Mouse (Mus musculus) forebrain, embryonic 12.5 days (tissue): Measurements from ENCODE around the gene Herc3. TPM values are rescaled to one million over a fixed set of nuclear protein-coding genes. Genes with fewer than 3 reads are reported as not detected.

Experiments
- ATAC-seq: fragments of 200-750 bp; cut with Nextera tagmentation; 2 replicates; pipeline ENCODE4 v1.8.0; 2017; ENCODE audit warnings: moderate TSS enrichment; ENCODE audit not compliant: low FRiP score
- H3K27ac ChIP-seq: fragments of 300-500 bp; sonication (generic); 2 replicates; pipeline ENCODE4 v1.5.1; 2016; ENCODE audit warnings: mild to moderate bottlenecking
- H3K27me3 ChIP-seq: fragments of 300-500 bp; sonication (generic); 2 replicates; pipeline ENCODE4 v1.6.1; 2016; ENCODE audit warnings: mild to moderate bottlenecking
- H3K36me3 ChIP-seq: fragments of 300-500 bp; sonication (generic); replicated peaks from 2 replicates; pipeline ENCODE4 v1.6.1; 2016; ENCODE audit warnings: mild to moderate bottlenecking
- H3K4me1 ChIP-seq: fragments of 300-500 bp; sonication (generic); 2 replicates; pipeline ENCODE4 v1.6.1; 2016
- H3K4me2 ChIP-seq: fragments of 300-500 bp; sonication (generic); 2 replicates; pipeline ENCODE4 v1.6.1; 2016; ENCODE audit warnings: mild to moderate bottlenecking, moderate library complexity
- H3K4me3 ChIP-seq: fragments of 300-500 bp; sonication (generic); replicated peaks from 2 replicates; pipeline ENCODE4 v1.5.1; 2016; ENCODE audit warnings: mild to moderate bottlenecking
- H3K9ac ChIP-seq: fragments of 300-500 bp; sonication (generic); 2 replicates; pipeline ENCODE4 v1.6.1; 2016; ENCODE audit warnings: mild to moderate bottlenecking
- H3K9me3 ChIP-seq: fragments of 300-500 bp; sonication (generic); 2 replicates; pipeline ENCODE4 v1.6.1; 2016
- WGBS: fragments of 180-500 bp; shearing (Covaris S2); methylation state at CpG from one replicate; pipeline ENCODE4 v1.1.7; 2016; 5-methylcytosine and 5-hydroxymethylcytosine counted together
- polyA plus RNA-seq: library from polyadenylated mRNA; unstranded; fragments of >200 nt; fragmentation: Nextera tagmentation; extraction: Ambion mirVana; gene quantifications from 2 replicates; pipeline ENCODE4 v1.2.1, GENCODE M21; 2016

Herc3 gene
- polyA plus RNA-seq, 1 experiment from 2014 or later = 15.8 TPM

- Histone ChIP-seq H3K9ac (no peak overlapping the region), H3K9me3 (no peaks in the 10 kb centered on the region), H3K27ac (no peak overlapping the region), H3K27me3 (no peaks in the 10 kb centered on the region), H3K36me3 (no peaks in the 10 kb centered on the region), H3K4me1 (peaks cover 14% of the 10 kb centered on the region), H3K4me3 (no peak overlapping the region), H3K4me2 (no peak overlapping the region)
- 68% methylated on average over 2 of the region's 2 CpGs for WGBS
- ATAC-seq = no peak
These were observed 9.9 kb downstream of the Herc3 start for GRCm38 (mm10) chr6:58841208-58841607.

- Histone ChIP-seq H3K4me3 (no peak overlapping the region), H3K9ac (no peak overlapping the region), H3K27me3 (no peaks in the 10 kb centered on the region), H3K9me3 (no peaks in the 10 kb centered on the region), H3K4me1 (peaks cover 14% of the 10 kb centered on the region), H3K36me3 (no peaks in the 10 kb centered on the region), H3K4me2 (no peak overlapping the region), H3K27ac (no peak overlapping the region)
- 66% methylated on average over 2 of the region's 2 CpGs for WGBS
- no peak for ATAC-seq
These were observed 10.9 kb downstream of the Herc3 start for GRCm38 (mm10) chr6:58842186-58842585.

DNA sequence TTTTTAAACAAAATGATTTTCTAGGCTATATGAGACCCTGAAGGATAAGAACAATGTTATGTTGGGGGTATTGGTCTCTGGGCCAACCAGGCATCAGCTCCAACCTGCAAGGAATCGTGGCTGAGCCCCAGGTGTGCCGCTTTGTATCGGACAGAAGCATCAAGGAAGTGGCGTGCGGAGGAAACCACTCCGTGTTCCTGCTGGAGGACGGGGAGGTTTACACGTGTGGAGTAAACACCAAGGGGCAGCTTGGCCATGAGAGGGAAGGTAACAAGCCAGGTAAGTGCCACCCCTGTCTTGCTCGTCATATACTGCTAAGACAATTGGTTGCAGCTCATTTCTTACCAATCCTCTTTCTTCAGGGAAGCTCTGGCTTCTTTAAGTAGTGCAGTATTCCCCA lies 12.3 kb downstream of the Herc3 start:
- no peak overlapping the region for H3K9ac ChIP-seq
- peaks cover 4% of the 10 kb centered on the region; the same call in 1 of the 2 replicates for H3K4me1 ChIP-seq
- no peaks in the 10 kb centered on the region for H3K36me3 ChIP-seq
- 87% methylated on average over 9 of the region's 9 CpGs for WGBS
- no peak overlapping the region for H3K4me2 ChIP-seq
- no peak overlapping the region for H3K27ac ChIP-seq
- H3K9me3 ChIP-seq = no peaks in the 10 kb centered on the region
- ATAC-seq = no peak
- no peak overlapping the region for H3K4me3 ChIP-seq
- H3K27me3 ChIP-seq = no peaks in the 10 kb centered on the region

- Histone ChIP-seq H3K27ac (no peak overlapping the region), H3K9me3 (no peaks in the 10 kb centered on the region), H3K36me3 (no peaks in the 10 kb centered on the region), H3K4me2 (no peak overlapping the region), H3K9ac (no peak overlapping the region), H3K4me3 (no peak overlapping the region), H3K27me3 (no peaks in the 10 kb centered on the region), H3K4me1 (peaks cover 4% of the 10 kb centered on the region; the same call in 1 of the 2 replicates)
- ATAC-seq = no peak
- WGBS = 92% methylated on average over 8 of the region's 8 CpGs
These were observed 13.0 kb downstream of the Herc3 start for GRCm38 (mm10) chr6:58844188-58844822.

GRCm38 (mm10) chr6:58846850-58847692 lies 15.8 kb downstream of the Herc3 start:
- Histone ChIP-seq H3K4me2 (no peak overlapping the region), H3K9ac (no peak overlapping the region), H3K9me3 (no peaks in the 10 kb centered on the region), H3K36me3 (no peaks in the 10 kb centered on the region), H3K4me1 (peaks cover 4% of the 10 kb centered on the region; the same call in 1 of the 2 replicates), H3K27ac (no peak overlapping the region), H3K27me3 (0 out of 2 replicates have a peak, but pooled peaks cover 4% of the 10 kb centered on the region), H3K4me3 (no peak overlapping the region)
- 92% methylated on average over 9 of the region's 9 CpGs for WGBS
- no peak for ATAC-seq

DNA sequence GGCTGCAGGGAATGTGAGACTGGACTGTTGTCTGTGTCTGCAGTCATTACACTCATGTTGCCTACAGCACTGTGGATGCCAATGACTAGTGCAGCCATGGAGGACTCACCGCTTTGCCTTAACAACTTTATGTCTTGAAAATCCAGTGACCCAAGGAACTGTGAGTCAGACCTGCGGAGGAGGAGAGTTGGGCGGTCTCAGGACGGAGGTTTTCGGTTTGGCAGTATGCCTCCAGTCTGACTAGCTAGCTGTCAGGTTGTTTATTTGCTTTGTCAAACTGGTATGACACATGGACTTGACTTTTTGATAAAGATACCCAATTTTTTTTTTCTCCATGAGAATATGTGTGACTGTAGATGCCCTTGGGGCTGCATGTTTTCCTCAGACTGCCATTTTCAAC lies 16.6 kb downstream of the Herc3 start:
- no peak overlapping the region for H3K4me2 ChIP-seq
- 94% methylated on average over 5 of the region's 5 CpGs for WGBS
- ATAC-seq = no peak
- H3K36me3 ChIP-seq = no peaks in the 10 kb centered on the region
- H3K27me3 ChIP-seq = 0 out of 2 replicates have a peak, but pooled peaks cover 4% of the 10 kb centered on the region
- no peak overlapping the region for H3K9ac ChIP-seq
- no peak overlapping the region for H3K27ac ChIP-seq
- H3K4me3 ChIP-seq = no peak overlapping the region
- no peaks in the 10 kb centered on the region for H3K9me3 ChIP-seq
- peaks cover 4% of the 10 kb centered on the region; the same call in 1 of the 2 replicates for H3K4me1 ChIP-seq

DNA sequence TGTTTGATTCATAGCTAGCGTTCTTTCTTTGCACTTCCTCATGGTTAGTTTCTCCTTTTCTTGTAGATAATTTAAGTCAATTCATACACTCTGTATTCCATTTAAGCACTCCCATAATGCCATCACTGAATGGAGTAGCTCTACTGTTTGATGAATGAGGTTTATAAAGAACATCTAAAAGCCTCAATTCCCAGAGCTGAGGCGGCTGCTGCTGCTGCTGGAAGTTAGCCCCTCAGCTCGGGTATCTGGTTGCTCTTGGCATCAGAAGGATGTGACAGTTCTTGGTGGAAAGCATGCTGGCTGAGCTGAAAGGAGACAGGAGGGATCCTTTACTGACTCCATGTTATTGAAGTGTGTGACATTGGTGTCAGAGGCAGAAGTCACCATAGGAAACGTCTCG lies 18.1 kb downstream of the Herc3 start:
- H3K9ac ChIP-seq = no peak overlapping the region
- WGBS = 27% methylated on average over 5 of the region's 5 CpGs
- H3K4me1 ChIP-seq = peaks cover 4% of the 10 kb centered on the region; the same call in 1 of the 2 replicates
- no peaks in the 10 kb centered on the region for H3K9me3 ChIP-seq
- H3K27ac ChIP-seq = no peak overlapping the region
- H3K4me2 ChIP-seq = no peak overlapping the region
- H3K36me3 ChIP-seq = no peaks in the 10 kb centered on the region
- H3K4me3 ChIP-seq = no peak overlapping the region
- no peak for ATAC-seq
- H3K27me3 ChIP-seq = 0 out of 2 replicates have a peak, but pooled peaks cover 4% of the 10 kb centered on the region

DNA sequence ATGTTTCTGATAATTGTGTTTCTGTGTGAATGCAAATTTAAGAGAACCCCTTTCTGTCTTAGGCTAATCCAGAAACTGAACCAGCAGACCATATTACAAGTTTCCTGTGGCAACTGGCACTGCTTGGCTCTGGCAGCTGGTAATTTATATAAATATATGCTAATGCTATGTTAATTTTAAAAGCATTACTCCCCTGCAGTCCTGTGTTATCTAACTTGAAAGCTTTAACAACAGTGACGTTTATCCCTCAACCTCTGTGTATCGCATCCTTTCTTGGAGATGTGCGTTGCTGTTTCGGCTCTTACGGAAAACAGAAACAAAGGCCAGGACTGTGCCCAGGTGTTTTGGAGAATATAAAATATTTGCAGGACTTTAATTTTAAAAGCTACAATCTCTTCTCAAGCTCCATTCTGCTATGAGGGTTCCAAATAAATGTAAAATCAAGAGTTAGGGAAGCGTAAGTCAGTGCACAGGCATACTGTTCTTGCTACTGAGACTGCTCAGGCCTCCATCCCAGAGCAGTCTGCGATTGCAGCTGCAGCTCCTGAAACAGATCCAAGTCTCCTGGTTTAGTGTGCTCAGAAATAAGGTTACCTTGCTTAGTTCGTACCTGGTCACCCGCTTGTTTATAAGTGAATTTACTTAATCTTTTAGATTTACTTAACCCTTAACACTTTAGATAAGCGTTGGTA lies 24.6 kb downstream of the Herc3 start:
- Histone ChIP-seq H3K9ac (no peak overlapping the region), H3K4me1 (no peaks in the 10 kb centered on the region; the same call in 1 of the 2 replicates), H3K36me3 (0 out of 2 replicates have a peak, but pooled peaks cover 2% of the 10 kb centered on the region), H3K27me3 (0 out of 2 replicates have a peak, but pooled peaks cover 4% of the 10 kb centered on the region), H3K9me3 (no peaks in the 10 kb centered on the region), H3K4me3 (no peak overlapping the region), H3K4me2 (no peak overlapping the region), H3K27ac (no peak overlapping the region)
- WGBS = 82% methylated on average over 10 of the region's 10 CpGs
- ATAC-seq = no peak

DNA sequence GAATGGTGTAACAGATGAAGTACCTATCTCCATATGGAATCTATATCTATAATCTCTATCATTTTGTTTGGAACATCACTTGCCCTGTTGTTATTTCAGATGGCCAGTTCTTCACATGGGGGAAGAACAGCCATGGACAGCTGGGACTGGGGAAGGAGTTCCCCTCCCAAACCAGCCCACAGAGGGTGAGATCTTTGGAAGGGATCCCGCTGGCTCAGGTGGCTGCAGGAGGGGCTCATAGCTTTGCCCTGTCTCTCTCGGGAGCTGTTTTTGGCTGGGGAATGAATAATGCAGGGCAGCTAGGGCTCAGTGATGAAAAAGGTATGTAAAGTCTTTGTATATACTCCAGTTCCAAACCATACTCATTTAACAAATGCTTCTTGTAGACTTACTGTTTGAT lies 25.2 kb downstream of the Herc3 start:
- ATAC-seq = no peak
- Histone ChIP-seq H3K9ac (no peak overlapping the region), H3K9me3 (no peaks in the 10 kb centered on the region), H3K36me3 (0 out of 2 replicates have a peak, but pooled peaks cover 2% of the 10 kb centered on the region), H3K4me2 (no peak overlapping the region), H3K27me3 (0 out of 2 replicates have a peak, but pooled peaks cover 4% of the 10 kb centered on the region), H3K4me1 (no peaks in the 10 kb centered on the region; the same call in 1 of the 2 replicates), H3K4me3 (no peak overlapping the region), H3K27ac (no peak overlapping the region)
- WGBS = 86% methylated on average over 2 of the region's 2 CpGs

GRCm38 (mm10) chr6:58859517-58859916 lies 28.3 kb downstream of the Herc3 start:
- no peaks in the 10 kb centered on the region for H3K9me3 ChIP-seq
- ATAC-seq = no peak
- H3K36me3 ChIP-seq = 0 out of 2 replicates have a peak, but pooled peaks cover 2% of the 10 kb centered on the region
- H3K27me3 ChIP-seq = no peaks in the 10 kb centered on the region
- H3K27ac ChIP-seq = no peak overlapping the region
- no peak overlapping the region for H3K4me2 ChIP-seq
- H3K4me1 ChIP-seq = peaks cover 8% of the 10 kb centered on the region; the same call in 1 of the 2 replicates
- 93% methylated on average over 4 of the region's 4 CpGs for WGBS
- H3K4me3 ChIP-seq = no peak overlapping the region
- H3K9ac ChIP-seq = no peak overlapping the region

DNA sequence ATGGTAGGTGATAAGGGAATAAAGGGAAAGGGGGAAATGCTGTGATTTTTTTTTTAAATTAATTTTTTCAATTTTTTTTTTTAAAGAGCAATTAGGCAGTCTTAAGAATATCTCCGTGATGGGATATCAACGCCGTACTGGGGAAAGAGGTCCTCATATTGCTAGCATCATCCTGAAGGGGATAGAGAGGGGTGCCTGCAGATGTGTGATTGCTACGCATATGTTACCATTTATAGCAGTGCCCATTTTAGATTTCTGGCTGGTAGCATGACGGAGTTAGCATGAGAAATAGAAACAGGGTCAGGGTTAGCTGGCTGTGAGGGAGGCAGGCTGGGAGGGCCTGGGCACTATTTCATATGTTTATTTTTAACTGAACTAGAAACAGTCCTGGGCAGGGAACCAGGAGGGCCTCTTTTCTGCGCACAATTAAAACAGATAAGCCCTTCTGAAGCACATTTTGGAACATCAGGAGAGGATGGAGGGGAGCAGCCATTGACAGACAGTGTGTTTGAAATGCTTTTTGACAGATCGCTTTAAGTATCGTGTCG lies 31.3 kb downstream of the Herc3 start:
- ATAC-seq = no peak
- WGBS = 77% methylated on average over 9 of the region's 9 CpGs
- no peak overlapping the region for H3K27ac ChIP-seq

More for the DNA sequence above, 31.3 kb downstream of the Herc3 start:
- Histone ChIP-seq H3K36me3 (no peaks in the 10 kb centered on the region), H3K9ac (no peak overlapping the region), H3K9me3 (no peaks in the 10 kb centered on the region), H3K4me1 (peaks cover 8% of the 10 kb centered on the region; the same call in 1 of the 2 replicates), H3K4me3 (no peak overlapping the region), H3K27me3 (no peaks in the 10 kb centered on the region), H3K4me2 (no peak overlapping the region)
